Mouse (Mus musculus) heart, embryonic 11.5 days (tissue): ENCODE results near the gene Stim1. TPM values are rescaled to one million over a fixed set of nuclear protein-coding genes. Genes with fewer than 3 reads are reported as not detected.

Experiments
- ATAC-seq: fragments of 200-750 bp; cut with Nextera tagmentation; replicated peaks from 2 replicates; pipeline ENCODE4 v1.8.0; 2017; ENCODE audit warnings: moderate library complexity; ENCODE audit not compliant: insufficient number of reproducible peaks, low FRiP score, low TSS enrichment
- H3K27ac ChIP-seq: fragments of 300-500 bp; sonication (generic); 2 replicates; pipeline ENCODE4 v1.5.1; 2014; ENCODE audit warnings: mild to moderate bottlenecking, low read depth, low read length
- H3K27me3 ChIP-seq: fragments of 300-500 bp; sonication (generic); 2 replicates; pipeline ENCODE4 v1.6.1; 2014; ENCODE audit warnings: mild to moderate bottlenecking, low read length, mixed read lengths; ENCODE audit not compliant: control insufficient read depth, insufficient read depth
- H3K36me3 ChIP-seq: fragments of 300-500 bp; sonication (generic); 2 replicates; pipeline ENCODE4 v1.6.1; 2014; ENCODE audit warnings: mild to moderate bottlenecking, low read length, moderate library complexity, mixed read lengths; ENCODE audit not compliant: control insufficient read depth, insufficient read depth
- H3K4me1 ChIP-seq: fragments of 300-500 bp; sonication (generic); 2 replicates; pipeline ENCODE4 v1.6.1; 2014; ENCODE audit warnings: low read length; ENCODE audit not compliant: control insufficient read depth, insufficient read depth
- H3K4me2 ChIP-seq: fragments of 300-500 bp; sonication (generic); 2 replicates; pipeline ENCODE4 v1.6.1; 2014; ENCODE audit warnings: mild to moderate bottlenecking, moderate library complexity
- H3K4me3 ChIP-seq: fragments of 300-500 bp; sonication (generic); 2 replicates; pipeline ENCODE4 v1.5.1; 2014; ENCODE audit warnings: low read depth, low read length
- H3K9ac ChIP-seq: fragments of 300-500 bp; sonication (generic); 2 replicates; pipeline ENCODE4 v1.6.1; 2014; ENCODE audit warnings: mild to moderate bottlenecking, low read depth, low read length, moderate library complexity
- H3K9me3 ChIP-seq: fragments of 300-500 bp; sonication (generic); replicated peaks from 2 replicates; pipeline ENCODE4 v1.6.1; 2016; ENCODE audit warnings: low read length; ENCODE audit not compliant: control insufficient read depth
- WGBS: fragments of 180-500 bp; shearing (Covaris S2); extraction: QIAGEN DNeasy Blood & Tissue Kit; methylation state at CpG from one replicate; pipeline ENCODE4 v1.1.7; 2014; ENCODE audit not compliant: insufficient replicate concordance; 5-methylcytosine and 5-hydroxymethylcytosine counted together
- polyA plus RNA-seq: library from polyadenylated mRNA; unstranded; fragments of >200 nt; fragmentation: Nextera tagmentation; extraction: Ambion mirVana; gene quantifications from 2 replicates; pipeline ENCODE4 v1.2.1, GENCODE M21; 2014

The Stim1 gene
- polyA plus RNA-seq, 1 experiment from 2014 or later = 9.1 TPM

GRCm38 (mm10) chr7:102441657-102442391, 174.2 kb downstream of the Stim1 start, which contains the start of gene Rrm1:
Gene Rrm1, plus strand, starts transcription at chr7:102441695.
- no peaks in the 10 kb centered on the region for H3K9me3 ChIP-seq
- H3K4me2 ChIP-seq = peak within 1 kb of the TSS; percentile 75
- H3K4me1 ChIP-seq = peaks cover 7% of the 10 kb centered on the region; the same call in 1 of the 2 replicates
- peak within 1 kb of the TSS; percentile 82 for H3K4me3 ChIP-seq
- H3K27ac ChIP-seq = peak within 1 kb of the TSS; percentile 97
- ATAC-seq = peak; percentile 94
- peak within 1 kb of the TSS; percentile 95 for H3K9ac ChIP-seq
- WGBS = under 1% methylated on average over 54 of the region's 56 CpGs
- peaks cover 3% of the 10 kb centered on the region for H3K27me3 ChIP-seq
- H3K36me3 ChIP-seq = peaks cover 14% of the 10 kb centered on the region

GRCm38 (mm10) chr7:102442432-102442831, 174.8 kb downstream of the Stim1 start:
- peak overlapping the region; percentile 75 for H3K4me2 ChIP-seq
- H3K4me3 ChIP-seq = peak overlapping the region; percentile 82
- peaks cover 7% of the 10 kb centered on the region; the same call in 1 of the 2 replicates for H3K4me1 ChIP-seq
- H3K27me3 ChIP-seq = peaks cover 3% of the 10 kb centered on the region; the same call in 1 of the 2 replicates
- H3K27ac ChIP-seq = peak overlapping the region; percentile 97
- peak overlapping the region; percentile 95 for H3K9ac ChIP-seq
- ATAC-seq = no peak
- H3K36me3 ChIP-seq = peaks cover 18% of the 10 kb centered on the region
- H3K9me3 ChIP-seq = no peaks in the 10 kb centered on the region
- 3% methylated on average over 4 of the region's 4 CpGs for WGBS

- Histone ChIP-seq H3K27ac (no peak overlapping the region), H3K4me2 (peak overlapping the region; percentile 40)
- 59% methylated on average over 2 of the region's 2 CpGs for WGBS
Observed at GRCm38 (mm10) chr7:102444301-102444700, 176.7 kb downstream of the Stim1 start.

GRCm38 (mm10) chr7:102446438-102446837, 178.8 kb downstream of the Stim1 start:
- 92% methylated on average over 9 of the region's 9 CpGs for WGBS
- ATAC-seq = no peak
- H3K27ac ChIP-seq = no peak overlapping the region
- H3K9me3 ChIP-seq = no peaks in the 10 kb centered on the region
- no peak overlapping the region for H3K4me3 ChIP-seq
- H3K27me3 ChIP-seq = no peaks in the 10 kb centered on the region
- H3K4me1 ChIP-seq = peaks cover 7% of the 10 kb centered on the region; the same call in 1 of the 2 replicates
- H3K36me3 ChIP-seq = peaks cover 33% of the 10 kb centered on the region
- no peak overlapping the region for H3K4me2 ChIP-seq
- H3K9ac ChIP-seq = no peak overlapping the region

More at GRCm38 (mm10) chr7:102444301-102444700, 176.7 kb downstream of the Stim1 start:
- H3K9me3 ChIP-seq = no peaks in the 10 kb centered on the region
- peaks cover 3% of the 10 kb centered on the region; the same call in 1 of the 2 replicates for H3K27me3 ChIP-seq
- no peak overlapping the region for H3K4me3 ChIP-seq
- H3K9ac ChIP-seq = no peak overlapping the region
- peaks cover 7% of the 10 kb centered on the region; the same call in 1 of the 2 replicates for H3K4me1 ChIP-seq
- H3K36me3 ChIP-seq = peaks cover 24% of the 10 kb centered on the region
- no peak for ATAC-seq

GRCm38 (mm10) chr7:102458618-102459380, 191.2 kb downstream of the Stim1 start:
- Histone ChIP-seq H3K27me3 (no peaks in the 10 kb centered on the region), H3K9me3 (no peaks in the 10 kb centered on the region), H3K36me3 (peaks cover 73% of the 10 kb centered on the region), H3K27ac (no peak overlapping the region), H3K4me3 (no peak overlapping the region), H3K9ac (no peak overlapping the region), H3K4me2 (no peak overlapping the region), H3K4me1 (no peaks in the 10 kb centered on the region)
- WGBS = 88% methylated on average over 5 of the region's 5 CpGs
- no peak for ATAC-seq

- ATAC-seq = no peak
- Histone ChIP-seq H3K27me3 (no peaks in the 10 kb centered on the region), H3K9me3 (no peaks in the 10 kb centered on the region), H3K27ac (no peak overlapping the region), H3K4me3 (no peak overlapping the region), H3K9ac (no peak overlapping the region), H3K36me3 (peaks cover 46% of the 10 kb centered on the region), H3K4me2 (no peak overlapping the region), H3K4me1 (no peaks in the 10 kb centered on the region)
- 88% methylated on average over 8 of the region's 8 CpGs for WGBS
Observed at GRCm38 (mm10) chr7:102467566-102467965, 200.0 kb downstream of the Stim1 start.

- ATAC-seq = no peak
- no peak overlapping the region for H3K27ac ChIP-seq
- H3K4me3 ChIP-seq = no peak overlapping the region
- no peaks in the 10 kb centered on the region for H3K4me1 ChIP-seq
- H3K4me2 ChIP-seq = no peak overlapping the region
- no peaks in the 10 kb centered on the region for H3K9me3 ChIP-seq
- peaks cover 7% of the 10 kb centered on the region for H3K36me3 ChIP-seq
- WGBS = 55% methylated on average over 5 of the region's 5 CpGs
- no peak overlapping the region for H3K9ac ChIP-seq
- no peaks in the 10 kb centered on the region for H3K27me3 ChIP-seq
Observed at GRCm38 (mm10) chr7:102472675-102473074, 205.1 kb downstream of the Stim1 start.

GRCm38 (mm10) chr7:102476601-102477000, 209.0 kb downstream of the Stim1 start:
- 92% methylated on average over 5 of the region's 5 CpGs for WGBS
- Histone ChIP-seq H3K9me3 (no peaks in the 10 kb centered on the region), H3K4me2 (no peak overlapping the region), H3K27me3 (no peaks in the 10 kb centered on the region), H3K4me3 (no peak overlapping the region), H3K27ac (no peak overlapping the region), H3K4me1 (0 out of 2 replicates have a peak, but pooled peaks cover 2% of the 10 kb centered on the region), H3K36me3 (no peaks in the 10 kb centered on the region), H3K9ac (no peak overlapping the region)
- ATAC-seq = no peak
